Mouse (Mus musculus) brain, embryonic 14.5 days (tissue): ENCODE measurements around the gene Rd3.
A peak's percentile ranks its signal among the peaks of the same experiment; 100 is the strongest.

ENCODE experiments used
- CTCF ChIP-seq: fragments of 200-500 bp; IDR thresholded peaks from 2 replicates; pipeline ENCODE4 v1.5.1; 2012; ENCODE audit warnings: inconsistent platforms, mild to moderate bottlenecking, moderate library complexity, borderline replicate concordance; ENCODE audit not compliant: insufficient read depth, insufficient read length; ENCODE audit errors: extremely low read depth
- POLR2A ChIP-seq: fragments of 200-500 bp; IDR thresholded peaks from 2 replicates; pipeline ENCODE4 v1.6.1; 2012; ENCODE audit warnings: mild to moderate bottlenecking, inconsistent platforms, borderline replicate concordance; ENCODE audit not compliant: poor library complexity, insufficient read depth, insufficient read length, severe bottlenecking; ENCODE audit errors: extremely low read depth

- TF ChIP-seq CTCF (no peak), POLR2A (peak; percentile 78; the same call in 1 of the 2 replicates)
Observed at GRCm38 (mm10) chr1:191989994-191990393, 12.8 kb downstream of the Rd3 start.
